Mouse (Mus musculus): Measurements from ENCODE around the gene Bcl2l14.

Gene Bcl2l14

DNA sequence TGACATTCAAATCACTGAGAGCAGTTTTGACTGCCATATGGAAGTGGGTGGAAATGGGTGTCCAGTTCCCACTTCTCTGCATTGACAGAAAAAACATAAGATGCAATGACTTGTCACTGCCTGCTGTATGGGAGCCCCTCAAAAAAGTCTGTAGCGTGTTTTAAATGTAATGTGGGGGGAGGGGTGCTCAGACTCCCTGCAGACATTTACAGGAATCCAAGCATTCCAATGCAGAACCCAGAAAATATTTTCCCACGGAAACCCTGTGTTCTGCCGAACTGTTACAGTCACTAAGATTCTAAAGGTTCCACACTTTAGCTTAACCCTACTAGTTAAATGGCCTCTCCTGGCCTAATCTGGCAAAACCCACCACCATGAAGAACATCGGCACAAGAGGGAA is at the start of gene Bcl2l14:
TSS of gene Bcl2l14 (plus strand) at position 301 of the 400 bp plus-strand sequence.
- no peak for DNase-seq (ENCODE audit: low read depth)

DNA sequence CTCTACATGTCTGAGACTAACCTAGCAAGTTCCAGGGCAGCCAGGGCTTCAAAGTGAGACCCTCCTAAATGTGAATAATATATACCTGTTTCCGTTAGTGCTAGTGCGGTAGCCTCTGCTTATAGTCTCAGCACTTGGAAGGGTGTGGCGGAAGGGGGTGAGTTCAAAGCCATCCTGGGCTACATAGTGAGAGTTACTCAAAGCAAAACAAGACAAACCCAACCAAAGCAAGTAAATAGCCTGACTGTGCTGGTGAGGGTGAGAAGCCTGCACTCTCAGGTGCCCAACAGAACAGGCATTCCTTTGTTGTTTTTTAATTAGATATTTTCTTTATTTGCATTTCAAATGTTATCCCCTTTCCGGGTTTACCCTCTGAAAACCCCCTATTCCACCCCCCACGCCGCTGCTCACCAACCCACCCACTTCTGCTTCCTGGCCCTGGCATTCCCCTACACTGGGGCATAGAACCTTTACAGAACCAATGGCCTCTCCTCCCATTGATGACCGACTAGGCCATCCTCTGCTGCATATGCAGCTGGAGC is 47.5 kb upstream of the Bcl2l14 start:
- DNase-seq (ENCODE audit: low read depth) = no peak

GRCm38 (mm10) chr6:134352881-134353280 is 43.2 kb upstream of the Bcl2l14 start:
- no peak for DNase-seq (ENCODE audit: low read depth)

GRCm38 (mm10) chr6:134353751-134354150 is 42.4 kb upstream of the Bcl2l14 start:
- DNase-seq (ENCODE audit: low read depth) = no peak

DNA sequence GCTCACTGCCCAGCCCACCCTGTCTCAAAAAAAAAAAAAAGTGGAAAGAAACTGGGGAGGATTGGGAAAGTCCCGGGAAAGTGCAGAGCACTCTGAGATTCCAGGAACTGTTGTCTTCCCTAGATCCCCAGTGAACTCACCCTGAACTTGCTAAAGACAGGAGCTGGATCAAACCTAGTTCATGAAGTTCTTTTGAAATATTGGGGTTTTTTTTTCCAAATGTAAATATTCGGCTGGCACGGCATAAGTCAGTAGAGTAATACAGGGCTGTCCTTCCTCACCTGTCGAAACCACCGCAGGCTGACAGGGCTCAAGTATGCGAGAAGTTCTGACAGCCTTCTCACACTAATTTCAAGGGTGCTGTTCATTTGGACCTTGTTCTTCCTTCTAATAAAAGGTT is 38.5 kb upstream of the Bcl2l14 start:
- DNase-seq (ENCODE audit: low read depth) = no peak

DNA sequence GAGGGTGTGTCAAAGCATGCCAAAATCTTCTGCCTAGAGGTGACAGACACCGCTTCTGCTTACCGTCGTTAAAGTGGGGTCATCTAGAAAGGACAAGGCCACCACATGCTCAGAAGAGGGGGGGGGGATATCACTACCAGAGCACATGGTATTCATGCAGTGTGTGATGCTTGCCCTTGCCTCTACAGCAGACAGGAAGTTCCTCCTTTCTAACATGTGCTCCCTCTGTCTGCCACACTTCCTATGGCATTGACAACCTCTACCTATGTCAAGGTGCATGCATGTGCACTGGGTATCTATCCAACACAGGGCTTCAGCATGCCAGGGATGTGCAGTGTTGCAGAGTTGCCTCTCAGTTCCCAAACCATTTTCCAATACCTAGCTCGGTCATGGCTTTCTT is 36.0 kb upstream of the Bcl2l14 start:
- no peak for DNase-seq (ENCODE audit: low read depth)

GRCm38 (mm10) chr6:134364644-134365043 is 31.5 kb upstream of the Bcl2l14 start:
- DNase-seq (ENCODE audit: low read depth) = peak; percentile 85

DNA sequence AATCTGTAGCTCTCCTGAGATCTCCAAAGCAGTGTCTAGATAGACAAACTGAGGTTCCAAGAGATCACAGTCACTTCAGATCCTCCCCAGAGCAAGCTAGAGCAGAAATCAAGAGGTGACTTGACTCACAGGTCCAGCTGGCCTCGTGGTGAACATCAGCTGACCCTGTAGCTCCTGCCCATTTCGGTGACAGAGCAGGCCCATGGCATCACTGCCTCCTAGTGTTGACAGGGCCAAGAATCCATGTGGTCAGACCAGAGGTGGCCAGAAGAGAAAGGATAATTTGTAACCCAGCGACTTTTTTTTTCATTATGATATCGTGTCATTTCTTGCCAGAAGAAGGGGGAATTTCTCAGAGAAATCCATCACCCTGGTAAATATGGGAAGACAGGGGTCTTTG is 30.2 kb upstream of the Bcl2l14 start:
- peak; percentile 96 for DNase-seq (ENCODE audit: low read depth)

- peak; percentile 97 for DNase-seq (ENCODE audit: low read depth)
Measured at GRCm38 (mm10) chr6:134366366-134367351, 29.5 kb upstream of the Bcl2l14 start.

GRCm38 (mm10) chr6:134367366-134368281 is 28.5 kb upstream of the Bcl2l14 start:
- peak; percentile 79 for DNase-seq (ENCODE audit: low read depth)

DNA sequence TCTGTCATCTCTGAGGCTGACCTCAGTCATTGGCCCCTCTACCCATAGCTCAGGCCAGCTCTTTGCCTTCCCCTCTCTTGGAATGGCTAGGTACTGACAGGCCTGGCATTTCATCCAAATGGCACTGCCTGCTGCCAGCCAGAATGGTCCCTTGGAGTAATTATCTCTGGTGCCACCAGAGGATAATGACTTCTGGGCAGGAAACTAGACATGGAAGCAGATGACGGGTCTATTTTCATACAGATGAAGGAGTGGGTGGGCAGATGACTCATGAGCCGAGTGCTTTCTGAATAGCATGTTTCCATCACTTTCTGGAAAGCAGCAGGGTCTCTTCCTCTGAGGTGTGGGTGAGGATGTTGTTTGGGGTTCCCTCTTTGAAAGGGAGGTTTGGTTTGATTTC is 23.2 kb upstream of the Bcl2l14 start:
- DNase-seq (ENCODE audit: low read depth) = peak; percentile 49

- no peak for DNase-seq (ENCODE audit: low read depth)
Measured at GRCm38 (mm10) chr6:134377201-134377600, 18.9 kb upstream of the Bcl2l14 start.

GRCm38 (mm10) chr6:134377856-134378255 is 18.3 kb upstream of the Bcl2l14 start:
- no peak for DNase-seq (ENCODE audit: low read depth)

DNA sequence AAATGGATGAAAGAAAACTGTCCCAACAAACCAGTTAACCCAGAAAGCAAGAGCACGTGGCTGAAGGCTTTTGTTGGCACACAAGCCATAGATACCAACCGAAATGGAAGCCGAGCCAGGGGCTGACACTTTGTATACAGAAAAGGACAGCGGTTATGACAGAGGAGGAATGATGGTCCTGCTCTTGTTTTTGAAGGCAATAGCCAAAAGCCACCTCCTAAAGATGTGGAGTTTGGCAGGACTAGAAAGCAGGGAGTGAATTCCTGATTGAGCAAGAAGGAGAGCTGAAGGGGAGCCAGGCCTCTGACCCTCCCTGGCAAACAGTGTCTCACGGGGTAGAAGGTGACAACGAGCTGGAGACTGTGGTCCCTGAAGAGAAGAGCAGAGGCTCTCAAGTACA is 14.7 kb upstream of the Bcl2l14 start:
- no peak for DNase-seq (ENCODE audit: low read depth)

DNA sequence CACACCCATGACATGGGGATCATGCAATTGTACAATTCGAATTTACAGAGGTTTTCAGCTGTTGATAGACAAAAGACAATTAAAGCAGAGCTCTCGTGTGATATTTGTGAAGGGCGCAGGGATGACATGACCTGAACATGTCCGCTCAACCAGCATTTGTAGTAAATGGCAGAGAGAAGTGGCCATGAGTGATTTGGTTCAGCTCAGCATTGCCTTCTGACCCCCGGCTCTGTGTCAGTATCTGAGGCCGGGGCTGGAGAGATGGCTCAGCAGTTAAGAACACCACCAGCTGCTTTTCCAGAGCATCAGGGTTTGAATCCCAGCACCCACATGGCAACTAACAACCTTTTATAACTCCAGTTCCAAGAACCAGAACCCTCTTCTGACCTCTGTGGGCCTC is 10.2 kb upstream of the Bcl2l14 start:
- no peak for DNase-seq (ENCODE audit: low read depth)

DNA sequence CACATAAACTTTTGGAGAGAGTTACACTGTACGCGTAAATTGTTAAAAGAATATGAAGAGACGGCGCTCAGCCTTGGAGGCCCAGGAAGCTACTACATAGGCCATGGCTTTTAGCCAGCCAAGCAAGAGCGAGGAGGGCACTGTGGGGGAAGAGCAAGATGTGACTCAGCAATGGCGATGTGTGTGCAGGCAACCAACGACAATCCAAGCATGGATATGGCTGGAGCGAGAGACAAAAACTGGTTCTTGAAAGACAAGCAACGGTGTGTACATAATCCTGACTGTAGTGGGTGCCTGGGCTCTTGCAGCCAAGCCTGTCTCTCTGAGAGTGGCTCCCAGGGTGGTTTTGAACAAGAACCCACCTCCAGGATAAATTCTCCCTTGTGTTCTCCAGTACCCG is 8.7 kb upstream of the Bcl2l14 start:
- DNase-seq (ENCODE audit: low read depth) = peak; percentile 26

DNA sequence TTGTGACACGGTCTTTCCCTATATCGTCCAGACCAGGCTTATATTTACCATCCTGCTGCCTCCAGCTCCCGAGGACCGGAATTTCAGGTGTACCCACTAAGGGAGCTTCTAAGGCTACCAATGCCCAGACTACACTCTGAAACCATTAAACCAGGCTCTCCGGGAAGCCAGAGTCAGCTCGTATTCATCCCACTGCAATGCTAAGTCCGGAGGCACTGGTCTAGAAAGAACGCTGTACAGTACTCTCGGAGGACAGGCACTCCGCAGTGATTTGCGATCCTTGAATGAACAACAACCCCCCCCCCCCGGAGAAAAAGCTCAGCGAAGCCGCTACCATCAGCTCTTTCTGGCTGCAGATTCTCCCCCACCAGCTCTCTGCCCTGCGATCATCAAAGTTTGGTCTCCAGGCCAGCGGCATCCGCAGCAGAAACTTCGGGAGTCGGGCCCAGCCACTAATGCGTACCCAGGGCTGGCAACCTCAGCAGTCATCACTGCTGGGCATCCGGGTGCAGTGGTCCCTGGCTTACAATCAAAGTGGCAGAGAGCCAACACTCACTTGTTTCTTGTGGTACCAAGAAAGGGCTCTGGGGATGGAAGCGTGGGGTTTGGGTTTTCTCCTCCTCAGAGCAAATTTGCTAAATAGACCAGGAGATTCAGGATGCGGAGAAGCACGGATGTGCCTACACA is 7.6 kb upstream of the Bcl2l14 start:
- DNase-seq (ENCODE audit: low read depth) = no peak

DNA sequence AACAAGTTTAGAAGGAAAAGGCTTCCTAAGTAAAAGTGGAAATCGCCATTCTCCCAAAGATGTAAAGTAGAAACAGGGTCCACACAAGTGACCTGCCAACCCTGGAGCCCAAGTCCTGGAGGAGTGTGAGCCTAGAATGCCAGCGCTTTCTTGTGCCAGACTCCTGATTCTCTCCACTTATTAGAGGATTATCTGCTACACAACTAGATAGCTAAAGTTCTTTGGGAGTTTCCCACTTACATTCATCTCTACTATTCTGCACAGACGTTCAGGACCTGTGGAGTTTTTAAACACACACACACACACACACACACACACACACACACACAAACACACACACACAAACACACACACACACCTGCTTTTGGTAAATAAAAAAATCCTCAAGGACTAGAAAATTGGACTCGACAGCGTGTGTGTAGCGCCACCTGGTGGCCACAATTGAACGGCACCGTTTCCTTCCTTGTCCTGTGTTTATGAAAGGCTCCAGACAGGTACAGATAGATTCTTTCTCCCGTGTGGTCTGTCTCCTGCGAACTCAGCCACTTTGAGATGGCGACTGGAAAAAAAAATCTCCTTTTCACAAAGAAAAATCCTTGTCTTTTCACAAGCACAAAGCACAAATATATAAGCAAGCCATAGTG is 6.7 kb upstream of the Bcl2l14 start:
- peak; percentile 88 for DNase-seq (ENCODE audit: low read depth)

GRCm38 (mm10) chr6:134389917-134390316 is 6.2 kb upstream of the Bcl2l14 start:
- no peak for DNase-seq (ENCODE audit: low read depth)

DNA sequence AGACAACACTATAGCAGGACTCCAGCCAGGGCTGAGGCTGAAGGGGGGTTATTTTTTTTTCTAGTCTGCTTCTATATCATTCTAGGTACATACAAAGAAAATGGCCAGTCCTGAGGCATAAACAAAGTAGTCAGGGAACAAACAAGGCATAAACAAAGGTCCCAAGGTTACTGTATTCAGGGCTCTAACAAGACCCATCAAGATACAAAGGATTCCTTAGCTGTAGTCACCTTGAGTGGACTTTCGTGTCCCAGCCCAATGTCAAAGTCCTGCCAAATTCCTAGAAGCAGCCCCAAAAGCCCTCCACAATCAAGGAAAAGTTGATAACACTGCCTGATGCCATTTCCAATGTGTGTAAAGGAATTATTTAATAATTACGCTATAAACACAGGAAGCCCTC is 5.3 kb upstream of the Bcl2l14 start:
- DNase-seq (ENCODE audit: low read depth) = no peak
